Comparison of ENCODE assay signal across 8 mouse cellular contexts in the genomic region with DNA sequence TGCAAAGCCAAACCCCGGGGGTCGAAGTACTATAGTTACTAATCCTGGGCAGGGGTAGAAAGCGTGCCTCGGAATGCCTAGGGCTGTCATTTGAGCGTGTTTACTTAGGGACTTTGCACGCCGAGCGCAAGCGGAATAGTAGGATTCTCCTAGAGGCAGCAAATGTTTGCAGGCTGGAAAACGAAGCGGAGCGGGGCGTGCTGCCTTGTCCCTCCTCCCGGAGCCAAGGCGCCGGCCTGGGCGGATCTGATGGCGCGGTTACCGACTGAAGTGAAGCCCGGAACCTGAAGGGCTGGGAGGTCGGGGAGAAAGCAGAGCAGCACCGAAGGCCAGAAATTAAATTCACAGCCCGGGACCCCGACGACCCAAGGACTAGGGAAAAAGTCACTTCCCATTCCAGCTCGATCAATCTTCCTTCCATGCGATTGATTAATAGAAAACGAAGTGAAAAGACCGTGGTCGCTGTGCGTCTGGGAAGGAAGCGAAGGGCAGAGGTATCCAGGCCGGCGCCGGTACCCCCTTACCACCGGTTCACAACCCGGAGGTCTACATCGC. TPM values are rescaled to one million over a fixed set of nuclear protein-coding genes. Genes with fewer than 3 reads are reported as not detected.
DNase-seq lines count a peak whose midpoint lies in the region; ATAC-seq lines count a peak whose summit lies in the region.

No protein-coding gene starts in this region.

- no peaks in the 10 kb centered on the region for H3K36me3 ChIP-seq in forebrain, embryonic 11.5 days (ENCODE audit: control insufficient read depth, insufficient read depth, low read length)
- H3K36me3 ChIP-seq in intestine, embryonic 14.5 days (ENCODE audit: control insufficient read depth, insufficient read depth, low read length): no peaks in the 10 kb centered on the region
- no peaks in the 10 kb centered on the region for H3K36me3 ChIP-seq in midbrain, embryonic 12.5 days

- WGBS in forebrain, embryonic 11.5 days: under 1% methylated on average over 39 of the region's 39 CpGs
- under 1% methylated on average over 39 of the region's 39 CpGs for WGBS in intestine, embryonic 14.5 days
- under 1% methylated on average over 39 of the region's 39 CpGs for WGBS in midbrain, embryonic 12.5 days

- peak overlapping the region; percentile 11; the same call in 1 of the 2 replicates for H3K4me2 ChIP-seq in forebrain, embryonic 11.5 days (ENCODE audit: low read depth, low read length, severe bottlenecking)
- H3K4me2 ChIP-seq in intestine, embryonic 14.5 days (ENCODE audit: low read length): peak overlapping the region; percentile 33
- H3K4me2 ChIP-seq in midbrain, embryonic 12.5 days (replicated peaks): peak overlapping the region; percentile 84

- H3K27ac ChIP-seq in forebrain, embryonic 11.5 days (ENCODE audit: low read depth, low read length): no peak overlapping the region
- H3K27ac ChIP-seq in intestine, embryonic 14.5 days (ENCODE audit: low read depth): no peak overlapping the region
- H3K27ac ChIP-seq in midbrain, embryonic 12.5 days (replicated peaks): peak overlapping the region; percentile 76

- peaks cover 93% of the 10 kb centered on the region for H3K27me3 ChIP-seq in forebrain, embryonic 11.5 days (ENCODE audit: control insufficient read depth, insufficient read depth, low read length)
- peaks cover 100% of the 10 kb centered on the region for H3K27me3 ChIP-seq in intestine, embryonic 14.5 days (replicated peaks; ENCODE audit: control insufficient read depth, insufficient read depth, low read length)
- peaks cover 95% of the 10 kb centered on the region for H3K27me3 ChIP-seq in midbrain, embryonic 12.5 days

- H3K9ac ChIP-seq in forebrain, embryonic 11.5 days (ENCODE audit: low read length): no peak overlapping the region
- no peak overlapping the region for H3K9ac ChIP-seq in intestine, embryonic 14.5 days (ENCODE audit: low read length)
- H3K9ac ChIP-seq in midbrain, embryonic 12.5 days (replicated peaks): peak overlapping the region; percentile 57

- no peak for ATAC-seq in forebrain, embryonic 11.5 days (replicated peaks; ENCODE audit: low FRiP score)
- ATAC-seq in intestine, embryonic 14.5 days (replicated peaks; ENCODE audit: low FRiP score, low TSS enrichment, low read depth): no peak
- ATAC-seq in midbrain, embryonic 12.5 days (ENCODE audit: low FRiP score, low read depth): no peak

- DNase-seq in adrenal gland, adult (ENCODE audit: inconsistent age in 2 of 2, low spot score in 1 of 2): peak; percentile 35 to 72
- DNase-seq in adrenal gland, postnatal 4 days (ENCODE audit: low spot score in 2 of 2): no peak
- DNase-seq in 3134 (ENCODE audit: extremely low read depth, insufficient read length, low spot score): peak; percentile 79
- DNase-seq in forebrain, embryonic 11.5 days (ENCODE audit: low spot score): peak; percentile 68
- peak; percentile 79 for DNase-seq in intestine, embryonic 14.5 days (ENCODE audit: low spot score)
- DNase-seq in frontal cortex, adult 2 months (ENCODE audit: extremely low spot score in 1 of 2, low spot score in 1 of 2): no peak
- DNase-seq in cerebellum, adult 11 months: no peak

- H3K4me1 ChIP-seq in forebrain, embryonic 11.5 days (replicated peaks; ENCODE audit: control insufficient read depth, insufficient read depth, low read length): peaks cover 12% of the 10 kb centered on the region; the same call in 1 of the 2 replicates
- H3K4me1 ChIP-seq in intestine, embryonic 14.5 days (replicated peaks; ENCODE audit: control insufficient read depth, insufficient read depth, low read length): peaks cover 8% of the 10 kb centered on the region; the same call in 1 of the 2 replicates
- H3K4me1 ChIP-seq in midbrain, embryonic 12.5 days: peaks cover 31% of the 10 kb centered on the region

- H3K4me3 ChIP-seq in forebrain, embryonic 11.5 days (ENCODE audit: low read depth, low read length): peak overlapping the region; percentile 16
- H3K4me3 ChIP-seq in intestine, embryonic 14.5 days (ENCODE audit: low read depth, low read length): peak overlapping the region; percentile 23
- H3K4me3 ChIP-seq in midbrain, embryonic 12.5 days: peak overlapping the region; percentile 51

- no peaks in the 10 kb centered on the region for H3K9me3 ChIP-seq in forebrain, embryonic 11.5 days (ENCODE audit: control insufficient read depth, low read length)
- no peaks in the 10 kb centered on the region for H3K9me3 ChIP-seq in intestine, embryonic 14.5 days (ENCODE audit: control insufficient read depth, low read length)
- no peaks in the 10 kb centered on the region for H3K9me3 ChIP-seq in midbrain, embryonic 12.5 days

RNA-seq across cellular contexts. Expression of a gene that starts 1.4 kb away (rescaled TPM):
- total RNA-seq in adrenal gland, postnatal 4 days (2021): 1 to 10 TPM; 4.4 to 6.5 TPM
- not detected in 2 replicates for polyA plus RNA-seq in forebrain, embryonic 11.5 days (2014; fragmentation: Nextera tagmentation; extraction: Ambion mirVana)
- polyA plus RNA-seq in intestine, embryonic 14.5 days (2014; fragmentation: Nextera tagmentation; extraction: Ambion mirVana): not detected in 2 replicates
- polyA plus RNA-seq in midbrain, embryonic 12.5 days (2016; fragmentation: Nextera tagmentation; extraction: Ambion mirVana): 3.0 and 5.3 TPM in 2 replicates
- polyA plus RNA-seq in frontal cortex, adult 2 months (2012; rRNA removed): not detected in 2 replicates

RNA-seq across cellular contexts. Expression of a gene that starts 6.9 kb away (rescaled TPM):
- 1 to 10 TPM in 1 of 2 experiments, under 1 TPM in 1; 0.87 to 2.3 TPM for total RNA-seq in adrenal gland, postnatal 4 days (2021)
- polyA plus RNA-seq in forebrain, embryonic 11.5 days (2014; fragmentation: Nextera tagmentation; extraction: Ambion mirVana): not detected in 2 replicates
- not detected in 2 replicates for polyA plus RNA-seq in intestine, embryonic 14.5 days (2014; fragmentation: Nextera tagmentation; extraction: Ambion mirVana)
- polyA plus RNA-seq in midbrain, embryonic 12.5 days (2016; fragmentation: Nextera tagmentation; extraction: Ambion mirVana): 3.0 and 3.5 TPM in 2 replicates
- not detected in 2 replicates for polyA plus RNA-seq in frontal cortex, adult 2 months (2012; rRNA removed)

RNA-seq across cellular contexts. Expression of a gene that starts 7.4 kb away (rescaled TPM):
- total RNA-seq in adrenal gland, postnatal 4 days (2021): 10 to 100 TPM; 28.0 to 37.3 TPM
- 3.4 and 4.2 TPM in 2 replicates for polyA plus RNA-seq in forebrain, embryonic 11.5 days (2014; fragmentation: Nextera tagmentation; extraction: Ambion mirVana)
- 0.85 and 1.8 TPM in 2 replicates for polyA plus RNA-seq in intestine, embryonic 14.5 days (2014; fragmentation: Nextera tagmentation; extraction: Ambion mirVana)
- polyA plus RNA-seq in midbrain, embryonic 12.5 days (2016; fragmentation: Nextera tagmentation; extraction: Ambion mirVana): 77.4 and 84.2 TPM in 2 replicates
- polyA plus RNA-seq in frontal cortex, adult 2 months (2012; rRNA removed): 0.19 TPM in 1 of 2 replicates, not detected in the other

Comparison
In these comparisons a context has a peak if more than half of its experiments do, and no peak if none do; other contexts are left out.
1. DNase-seq: peak in adrenal gland, adult (2 of 2), 3134 (single experiment), forebrain, embryonic 11.5 days (single experiment) and intestine, embryonic 14.5 days (single experiment); none in adrenal gland, postnatal 4 days (0 of 2), frontal cortex, adult 2 months (0 of 2) and cerebellum, adult 11 months (single experiment).
2. H3K4me2 ChIP-seq: peak in every context shown above with its lines; median percentile 84 in midbrain, embryonic 12.5 days; 33 in intestine, embryonic 14.5 days; 11 in forebrain, embryonic 11.5 days.
3. RNA of a gene that starts 7.4 kb away (polyA plus RNA-seq): 77.4 to 84.2 TPM in midbrain, embryonic 12.5 days; 3.4 to 4.2 TPM in forebrain, embryonic 11.5 days, 0.85 to 1.8 TPM in intestine, embryonic 14.5 days and 0.19 TPM in frontal cortex, adult 2 months; every median in the first group is over 10 times any median in the second.
4. Peak in every context shown above with its lines, with median percentiles within 50 percentile points of each other: H3K4me3 ChIP-seq.